Mouse (Mus musculus) cerebellum, postnatal 25 days (tissue): ENCODE data around the gene Ak4.

Experiments used
- DNase-seq, 2 experiments: peaks; one replicate each; pipeline ENCODE4 v3.0.0; 2021; ENCODE audit warnings: mixed read lengths in 2 of 2

Gene Ak4

GRCm38 (mm10) chr4:101515853-101516252 lies 96.8 kb downstream of the Ak4 start:
- DNase-seq: no peak
